Mouse (Mus musculus): ENCODE data around the gene Zkscan14. TPM values are rescaled to one million over a fixed set of nuclear protein-coding genes. Genes with fewer than 3 reads are reported as not detected.

Zkscan14 gene
- polyA plus RNA-seq, 1 experiment from 2014 or later: 8.0 TPM

DNA sequence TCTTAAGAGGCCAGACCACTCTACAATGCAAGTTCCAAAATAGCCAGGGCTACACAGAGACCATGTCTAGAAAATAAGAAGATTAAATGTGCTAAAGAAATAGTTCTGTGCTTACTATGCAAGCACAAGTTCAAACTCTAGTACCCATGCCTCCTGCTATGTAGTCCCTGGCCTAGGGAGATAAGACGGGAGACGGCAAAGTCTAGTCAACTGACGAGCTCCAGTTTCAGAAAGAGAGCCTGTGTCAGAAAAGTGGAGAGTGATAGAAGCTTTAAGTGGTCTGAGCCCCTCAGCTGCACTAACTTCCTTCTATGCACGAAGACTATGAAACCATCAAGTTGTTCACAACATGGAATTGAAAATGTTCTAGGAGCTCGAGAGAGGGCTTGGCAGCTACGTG, 52.4 kb downstream of the Zkscan14 start:
- H3K4me3 ChIP-seq (replicated peaks): no peak overlapping the region
- no peaks in the 10 kb centered on the region for H3K4me1 ChIP-seq
- H3K27ac ChIP-seq: no peak overlapping the region
- no peak overlapping the region for H3K9ac ChIP-seq
- no peaks in the 10 kb centered on the region for H3K9me3 ChIP-seq
- no peak overlapping the region for H3K4me2 ChIP-seq
- 95% methylated on average over 6 of the region's 6 CpGs for WGBS
- no peak for ATAC-seq (ENCODE audit: low FRiP score)
- peaks cover 99% of the 10 kb centered on the region for H3K36me3 ChIP-seq (replicated peaks)
- H3K27me3 ChIP-seq: no peaks in the 10 kb centered on the region

DNA sequence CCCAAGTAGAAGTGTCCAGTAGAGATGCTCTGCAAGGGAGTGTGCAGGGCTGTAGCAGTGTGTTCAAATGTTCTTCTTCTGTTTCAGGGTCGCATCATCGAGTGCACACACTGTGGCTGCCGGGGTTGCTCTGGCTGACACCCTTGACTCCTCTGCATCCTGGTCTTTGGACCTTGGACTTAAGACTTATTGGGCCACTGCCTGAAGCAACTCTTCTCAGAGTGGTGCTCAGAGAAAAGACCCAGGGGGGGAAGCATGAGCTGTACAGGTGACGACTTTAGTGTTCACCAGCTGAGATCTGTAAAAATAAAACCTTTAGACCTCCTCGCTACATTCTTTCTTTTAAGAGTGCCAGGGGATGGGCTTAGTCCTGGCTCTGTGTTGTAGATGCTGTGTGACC, 53.9 kb downstream of the Zkscan14 start:
- no peaks in the 10 kb centered on the region for H3K4me1 ChIP-seq
- H3K4me2 ChIP-seq: no peak overlapping the region
- no peak overlapping the region for H3K4me3 ChIP-seq (replicated peaks)
- no peaks in the 10 kb centered on the region for H3K27me3 ChIP-seq
- H3K9me3 ChIP-seq: no peaks in the 10 kb centered on the region
- H3K27ac ChIP-seq: no peak overlapping the region
- 95% methylated on average over 5 of the region's 5 CpGs for WGBS
- H3K36me3 ChIP-seq (replicated peaks): peaks cover 100% of the 10 kb centered on the region
- H3K9ac ChIP-seq: no peak overlapping the region
- no peak for ATAC-seq (ENCODE audit: low FRiP score)

Other genes starting within 250 kb of the Zkscan14 start
- 22.7 and 24.7 TPM in 2 replicates for gene Smurf1, start 236.0 kb downstream of the Zkscan14 start, polyA plus RNA-seq (2016; fragmentation: Nextera tagmentation; extraction: Ambion mirVana)
- gene Gm4871, start 169.1 kb downstream of the Zkscan14 start, polyA plus RNA-seq (2016; fragmentation: Nextera tagmentation; extraction: Ambion mirVana): not detected in 2 replicates
- not detected in 2 replicates for gene 1700018F24Rik, start 158.9 kb downstream of the Zkscan14 start, polyA plus RNA-seq (2016; fragmentation: Nextera tagmentation; extraction: Ambion mirVana)
- gene Arpc1a, start 118.0 kb downstream of the Zkscan14 start, polyA plus RNA-seq (2016; fragmentation: Nextera tagmentation; extraction: Ambion mirVana): 168 and 174 TPM in 2 replicates
- gene Kpna7, start 117.8 kb downstream of the Zkscan14 start, polyA plus RNA-seq (2016; fragmentation: Nextera tagmentation; extraction: Ambion mirVana): not detected in 2 replicates
- gene Arpc1b, start 87.7 kb downstream of the Zkscan14 start, polyA plus RNA-seq (2016; fragmentation: Nextera tagmentation; extraction: Ambion mirVana): 52.2 and 65.6 TPM in 2 replicates
- 154 and 155 TPM in 2 replicates for gene Pdap1, start 61.6 kb downstream of the Zkscan14 start, polyA plus RNA-seq (2016; fragmentation: Nextera tagmentation; extraction: Ambion mirVana)
- 225 and 235 TPM in 2 replicates for gene Bud31, start 61.5 kb downstream of the Zkscan14 start, polyA plus RNA-seq (2016; fragmentation: Nextera tagmentation; extraction: Ambion mirVana)
- gene Ptcd1, start 34.8 kb downstream of the Zkscan14 start, polyA plus RNA-seq (2016; fragmentation: Nextera tagmentation; extraction: Ambion mirVana): 19.5 and 20.3 TPM in 2 replicates
- gene Cpsf4, start 34.7 kb downstream of the Zkscan14 start, polyA plus RNA-seq (2016; fragmentation: Nextera tagmentation; extraction: Ambion mirVana): 65.7 and 69.5 TPM in 2 replicates
- gene Atp5j2, start 9.8 kb downstream of the Zkscan14 start, polyA plus RNA-seq (2016; fragmentation: Nextera tagmentation; extraction: Ambion mirVana): 523 and 541 TPM in 2 replicates
- gene Zkscan5, start 2.7 kb upstream of the Zkscan14 start, polyA plus RNA-seq (2016; fragmentation: Nextera tagmentation; extraction: Ambion mirVana): 19.6 and 21.4 TPM in 2 replicates
- 37.4 and 38.0 TPM in 2 replicates for gene Zfp655, start 29.8 kb upstream of the Zkscan14 start, polyA plus RNA-seq (2016; fragmentation: Nextera tagmentation; extraction: Ambion mirVana)
- gene Zscan25, start 78.6 kb upstream of the Zkscan14 start, polyA plus RNA-seq (2016; fragmentation: Nextera tagmentation; extraction: Ambion mirVana): 0.66 and 0.73 TPM in 2 replicates
- not detected in 2 replicates for gene Cyp3a57, start 143.4 kb upstream of the Zkscan14 start, polyA plus RNA-seq (2016; fragmentation: Nextera tagmentation; extraction: Ambion mirVana)

Data from forebrain, embryonic 12.5 days (tissue).